Mouse (Mus musculus) megakaryocyte, embryonic 14.5 days (primary cell): ENCODE data around the gene 2610528A11Rik. TPM values are rescaled to one million over a fixed set of nuclear protein-coding genes. Genes with fewer than 3 reads are reported as not detected.

Experiments
- H3K27me3 ChIP-seq: replicated peaks from 2 replicates; pipeline ENCODE3; 2012; ENCODE audit warnings: inconsistent platforms
- H3K36me3 ChIP-seq: replicated peaks from 2 replicates; pipeline ENCODE3; 2012; ENCODE audit warnings: low read length, inconsistent platforms, mixed read lengths
- H3K4me1 ChIP-seq: 2 replicates; pipeline ENCODE4 v1.6.1; 2012; ENCODE audit warnings: inconsistent platforms
- H3K4me3 ChIP-seq: replicated peaks from 2 replicates; pipeline ENCODE3; 2012; ENCODE audit warnings: moderate library complexity, mild to moderate bottlenecking, inconsistent platforms
- H3K9me3 ChIP-seq: 2 replicates; pipeline ENCODE4 v1.6.1; 2012; ENCODE audit warnings: inconsistent platforms
- FLI1 ChIP-seq: IDR thresholded peaks from 2 replicates; pipeline ENCODE4 v1.6.1; 2012; ENCODE audit warnings: low read length, inconsistent platforms, mixed read lengths
- GATA1 ChIP-seq: IDR thresholded peaks from 3 replicates; pipeline ENCODE4 v1.6.1; 2012; ENCODE audit warnings: mixed read lengths, low read length, inconsistent platforms, borderline replicate concordance
- polyA plus RNA-seq: library from polyadenylated mRNA; stranded (reverse); fragments of >175 nt; gene quantifications from 2 replicates; pipeline ENCODE4 v1.2.3, GENCODE M21; 2012; ENCODE audit warnings: low replicate concordance; ENCODE audit not compliant: insufficient read depth

Gene 2610528A11Rik
- polyA plus RNA-seq, 1 experiment, result 4.3 TPM

DNA sequence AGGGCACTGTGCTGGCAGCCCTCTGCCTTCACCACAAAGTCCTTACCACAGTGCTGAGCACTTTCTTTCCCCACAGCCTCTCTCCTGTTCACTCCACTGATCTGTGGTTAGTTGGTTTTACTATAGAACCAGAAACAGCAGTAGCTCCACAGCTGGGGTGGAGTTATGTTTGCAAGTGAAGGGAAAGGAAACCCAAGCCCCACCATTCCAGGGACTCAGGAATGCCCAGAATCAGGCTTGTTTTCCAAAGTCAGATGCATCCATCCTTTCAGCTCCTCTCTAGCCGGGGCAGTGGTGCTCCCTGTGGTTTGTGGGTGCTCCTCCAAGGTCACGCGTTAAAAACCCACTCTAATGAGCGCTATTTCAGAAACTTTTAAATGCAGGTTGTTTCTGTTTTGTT lies 18.3 kb downstream of the 2610528A11Rik start:
- TF ChIP-seq GATA1 (no peak), FLI1 (no peak)
- Histone ChIP-seq H3K27me3 (peaks cover 53% of the 10 kb centered on the region), H3K36me3 (no peaks in the 10 kb centered on the region), H3K4me1 (peaks cover 10% of the 10 kb centered on the region), H3K4me3 (no peak overlapping the region), H3K9me3 (peaks cover under 1% of the 10 kb centered on the region; the same call in 1 of the 2 replicates)

- H3K9me3 ChIP-seq, result peaks cover 10% of the 10 kb centered on the region
- peaks cover 51% of the 10 kb centered on the region for H3K27me3 ChIP-seq
- peaks cover 10% of the 10 kb centered on the region for H3K4me1 ChIP-seq
- no peak overlapping the region for H3K4me3 ChIP-seq
- TF ChIP-seq GATA1 (no peak), FLI1 (no peak)
- H3K36me3 ChIP-seq, result no peaks in the 10 kb centered on the region
These were observed 19.4 kb downstream of the 2610528A11Rik start for GRCm38 (mm10) chr14:37094436-37094835.

GRCm38 (mm10) chr14:37083755-37084154 lies 30.1 kb downstream of the 2610528A11Rik start:
- TF ChIP-seq GATA1 (no peak), FLI1 (no peak)
- H3K9me3 ChIP-seq, result peaks cover 13% of the 10 kb centered on the region; the same call in 1 of the 2 replicates
- no peaks in the 10 kb centered on the region for H3K4me1 ChIP-seq
- H3K27me3 ChIP-seq, result peaks cover 3% of the 10 kb centered on the region
- H3K36me3 ChIP-seq, result no peaks in the 10 kb centered on the region
- H3K4me3 ChIP-seq, result no peak overlapping the region

GRCm38 (mm10) chr14:37080724-37081123 lies 33.1 kb downstream of the 2610528A11Rik start:
- TF ChIP-seq FLI1 (no peak), GATA1 (no peak)
- Histone ChIP-seq H3K4me1 (no peaks in the 10 kb centered on the region), H3K9me3 (0 out of 2 replicates have a peak, but pooled peaks cover 7% of the 10 kb centered on the region), H3K27me3 (no peaks in the 10 kb centered on the region), H3K36me3 (no peaks in the 10 kb centered on the region), H3K4me3 (no peak overlapping the region)

GRCm38 (mm10) chr14:37068516-37068915 lies 45.3 kb downstream of the 2610528A11Rik start:
- no peaks in the 10 kb centered on the region for H3K36me3 ChIP-seq
- no peak for TF ChIP-seq FLI1
- no peak overlapping the region for H3K4me3 ChIP-seq
- H3K27me3 ChIP-seq, result no peaks in the 10 kb centered on the region
- no peaks in the 10 kb centered on the region for H3K4me1 ChIP-seq
- 0 out of 2 replicates have a peak, but pooled peaks cover 7% of the 10 kb centered on the region for H3K9me3 ChIP-seq

DNA sequence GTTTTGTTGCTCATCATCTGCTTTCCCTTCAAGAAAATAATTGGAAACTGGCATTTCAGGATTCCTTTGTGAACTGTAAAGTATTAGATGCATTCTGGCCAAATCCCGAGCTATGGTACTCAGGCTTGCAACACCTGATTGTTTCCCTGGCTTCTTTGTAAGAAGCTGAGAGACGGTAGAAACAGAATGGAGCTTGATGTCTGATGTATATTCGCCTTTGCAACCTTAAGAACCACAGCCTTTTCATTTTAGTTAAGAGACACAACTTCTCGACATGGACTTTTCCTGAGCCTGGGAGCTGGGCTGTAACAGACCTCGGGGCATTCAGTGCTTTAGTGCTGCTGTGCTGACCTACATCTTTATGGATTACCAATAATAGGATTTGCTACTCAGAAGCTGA lies 46.2 kb downstream of the 2610528A11Rik start, which contains the start of gene Lrit2:
TSS of gene Lrit2 (plus strand) at position 301 of the 400 bp plus-strand sequence.
- Histone ChIP-seq H3K9me3 (0 out of 2 replicates have a peak, but pooled peaks cover 7% of the 10 kb centered on the region), H3K4me1 (no peaks in the 10 kb centered on the region), H3K4me3 (no peak within 1 kb of the TSS), H3K27me3 (no peaks in the 10 kb centered on the region), H3K36me3 (no peaks in the 10 kb centered on the region)
- TF ChIP-seq FLI1 (no peak), GATA1 (no peak)

DNA sequence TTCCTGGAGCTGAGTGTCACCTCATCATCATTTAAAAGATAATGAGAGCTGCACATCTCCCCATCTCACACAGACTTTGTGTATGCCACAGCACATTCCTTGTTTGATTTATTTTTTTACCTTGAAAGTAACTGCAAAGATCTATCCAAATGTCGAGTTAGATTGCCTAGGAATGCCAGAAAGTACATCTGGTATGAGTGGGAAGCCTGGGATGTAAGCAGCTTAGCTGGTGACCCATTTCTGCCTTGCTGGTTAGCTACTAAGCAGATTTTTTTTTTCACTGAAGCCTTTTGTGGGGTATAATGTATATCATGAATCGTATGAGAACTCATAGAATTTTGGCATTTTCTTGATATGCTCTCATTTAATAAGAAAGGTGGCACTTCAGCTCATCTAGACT lies 47.2 kb downstream of the 2610528A11Rik start:
- no peaks in the 10 kb centered on the region for H3K27me3 ChIP-seq
- H3K4me3 ChIP-seq, result no peak overlapping the region
- no peak for TF ChIP-seq GATA1
- no peak for TF ChIP-seq FLI1
- H3K36me3 ChIP-seq, result no peaks in the 10 kb centered on the region
- H3K9me3 ChIP-seq, result peaks cover 1% of the 10 kb centered on the region; the same call in 1 of the 2 replicates
- no peaks in the 10 kb centered on the region for H3K4me1 ChIP-seq

GRCm38 (mm10) chr14:37064849-37065248 lies 49.0 kb downstream of the 2610528A11Rik start:
- H3K4me3 ChIP-seq, result no peak overlapping the region
- H3K4me1 ChIP-seq, result no peaks in the 10 kb centered on the region
- no peaks in the 10 kb centered on the region for H3K27me3 ChIP-seq
- H3K36me3 ChIP-seq, result no peaks in the 10 kb centered on the region
- no peak for TF ChIP-seq GATA1
- H3K9me3 ChIP-seq, result peaks cover 4% of the 10 kb centered on the region; the same call in 1 of the 2 replicates

Other genes with a start within 250 kb of the 2610528A11Rik start
- gene Ccser2, start 145.2 kb downstream of the 2610528A11Rik start, polyA plus RNA-seq, result 0.31 TPM in 1 of 2 replicates, not detected in the other
- gene Rgr, start 65.1 kb downstream of the 2610528A11Rik start, polyA plus RNA-seq, result not detected in 2 replicates
- not detected in 2 replicates for gene Lrit1, start 59.2 kb downstream of the 2610528A11Rik start, polyA plus RNA-seq
- gene Lrit2, start 46.1 kb downstream of the 2610528A11Rik start, polyA plus RNA-seq, result not detected in 2 replicates
- not detected in 2 replicates for gene Cdhr1, start 15.7 kb downstream of the 2610528A11Rik start, polyA plus RNA-seq
- 12.5 and 20.9 TPM in 2 replicates for gene Ghitm, start 21.2 kb upstream of the 2610528A11Rik start, polyA plus RNA-seq